27 mouse cellular contexts compared by ENCODE assay signal in the genomic region with DNA sequence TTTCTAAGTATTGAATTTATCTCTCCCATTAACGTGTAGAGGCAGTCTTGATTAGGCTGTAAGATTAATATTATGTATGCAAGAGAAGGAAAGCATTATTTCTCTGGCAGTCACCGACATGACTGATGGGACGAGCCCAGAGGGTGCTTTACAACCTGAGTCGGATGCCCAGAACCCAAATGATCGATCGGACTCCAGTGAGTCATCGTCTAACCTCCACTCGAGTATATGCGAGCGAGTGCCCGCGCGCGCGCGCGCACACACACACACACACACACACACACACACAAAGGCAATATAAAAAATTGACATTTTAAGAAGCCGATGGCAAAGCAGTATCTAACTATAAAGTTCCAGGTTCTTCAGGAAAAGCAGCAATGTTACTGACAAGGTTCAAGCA. TPM values are rescaled to one million over a fixed set of nuclear protein-coding genes. Genes with fewer than 3 reads are reported as not detected.
A peak's percentile ranks its signal among the peaks of the same experiment; 100 is the strongest.
DNase-seq lines count a peak whose midpoint lies in the region; ATAC-seq and TF ChIP-seq lines count a peak whose summit lies in the region.
"Had no signal": no experiment of that assay in that cellular context is flagged by ENCODE, and none has a peak within 500 bp of the region (broad histone marks: within the 10 kb centered on the region; RNA-seq: fewer than 3 reads in every experiment).

No protein-coding gene starts in this region.

- DNase-seq in heart, embryonic 10.5 days (ENCODE audit: low spot score), result no peak
- no peak for DNase-seq in heart, adult 18-20 months
- peak; percentile 13 for DNase-seq in embryonic facial prominence, embryonic 10.5 days (ENCODE audit: low spot score)
- no peak for DNase-seq in hindbrain, postnatal 0 days (ENCODE audit: low spot score)
- DNase-seq in frontal cortex, postnatal 25 days (ENCODE audit: low spot score in 2 of 2), result no peak
- DNase-seq in gastrocnemius, postnatal 36 days, result no peak
- DNase-seq in left cerebral cortex, adult 9 months (ENCODE audit: low spot score in 2 of 2), result no peak
- DNase-seq: adrenal gland, postnatal 10 days; B cell, adult 2 months; cerebellum, adult 11 months; cerebellum, postnatal 36 days; gastrocnemius, adult 2 months; heart, adult 2 months; heart, postnatal 10 days; kidney, adult 8-10 months; kidney, postnatal 36 days; lung, adult 18-20 months; thymus, postnatal 25 days had no signal

- peaks cover 46% of the 10 kb centered on the region for H3K4me1 ChIP-seq in heart, embryonic 10.5 days
- no peaks in the 10 kb centered on the region for H3K4me1 ChIP-seq in ES-Bruce4 (ENCODE audit: control insufficient read depth, insufficient read depth, low read length)
- peaks cover 18% of the 10 kb centered on the region for H3K4me1 ChIP-seq in embryonic facial prominence, embryonic 10.5 days
- H3K4me1 ChIP-seq in hindbrain, postnatal 0 days (ENCODE audit: insufficient read depth, low read length), result no peaks in the 10 kb centered on the region

- no peak for TF ChIP-seq CTCF in ES-Bruce4 (IDR thresholded peaks at IDR 0.05; ENCODE audit: low read depth, low read length)
- TF ChIP-seq CTCF in hindbrain, postnatal 0 days (IDR thresholded peaks at IDR 0.05; ENCODE audit: low read depth), result no peak

- intact Hi-C loops in gastrocnemius, postnatal 36 days (cut with DNase I), result no loop called here

- no peak for TF ChIP-seq POLR2A in ES-Bruce4 (IDR thresholded peaks at IDR 0.05; ENCODE audit: insufficient read depth, low read length)

- 0 out of 2 replicates have a peak overlapping the region, but pooled peaks have one; percentile 10 for H3K4me2 ChIP-seq in hindbrain, postnatal 0 days (ENCODE audit: low read depth, low read length)

- 8% methylated on average over 18 of the region's 18 CpGs for WGBS in heart, embryonic 10.5 days
- WGBS in embryonic facial prominence, embryonic 10.5 days, result 21% methylated on average over 18 of the region's 18 CpGs
- 27% methylated on average over 18 of the region's 18 CpGs for WGBS in hindbrain, postnatal 0 days

- 0 out of 2 replicates have a peak overlapping the region, but pooled peaks have one; percentile 12 for H3K4me3 ChIP-seq in heart, embryonic 10.5 days
- peak overlapping the region; percentile 87 for H3K4me3 ChIP-seq in ES-Bruce4 (ENCODE audit: low read depth, low read length)
- no peak overlapping the region for H3K4me3 ChIP-seq in embryonic facial prominence, embryonic 10.5 days
- H3K4me3 ChIP-seq in hindbrain, postnatal 0 days (ENCODE audit: low read length), result no peak overlapping the region
- H3K4me3 ChIP-seq: gastrocnemius, adult 2 months; heart, adult 2 months; midbrain, embryonic 10.5 days had no signal

- no peak overlapping the region for H3K27ac ChIP-seq in heart, embryonic 10.5 days
- peak overlapping the region; percentile 97 for H3K27ac ChIP-seq in ES-Bruce4 (ENCODE audit: insufficient read depth, low read length)
- H3K27ac ChIP-seq in embryonic facial prominence, embryonic 10.5 days (replicated peaks), result no peak overlapping the region
- H3K27ac ChIP-seq in hindbrain, postnatal 0 days, result no peak overlapping the region
- H3K27ac ChIP-seq: gastrocnemius, adult 2 months; heart, adult 2 months; midbrain, embryonic 10.5 days had no signal

- H3K27me3 ChIP-seq in heart, embryonic 10.5 days (ENCODE audit: insufficient read depth, poor library complexity, severe bottlenecking), result peaks cover 33% of the 10 kb centered on the region
- H3K27me3 ChIP-seq in ES-Bruce4 (ENCODE audit: control insufficient read depth, insufficient read depth, low read length, poor library complexity, severe bottlenecking), result no peaks in the 10 kb centered on the region
- H3K27me3 ChIP-seq in embryonic facial prominence, embryonic 10.5 days (replicated peaks; ENCODE audit: low read depth, poor library complexity, severe bottlenecking), result peaks cover 70% of the 10 kb centered on the region
- H3K27me3 ChIP-seq in hindbrain, postnatal 0 days (ENCODE audit: insufficient read depth, low read length), result no peaks in the 10 kb centered on the region

- TF ChIP-seq EP300 in ES-Bruce4 (IDR thresholded peaks at IDR 0.05; ENCODE audit: insufficient read depth, low read depth, low read length), result no peak

- ATAC-seq in hindbrain, postnatal 0 days, result no peak
- ATAC-seq: inflammation-experienced regulatory T-cells, adult 6 months had no signal

- H3K9ac ChIP-seq in ES-Bruce4 (ENCODE audit: low read depth, poor library complexity, severe bottlenecking), result peak overlapping the region; percentile 76
- H3K9ac ChIP-seq in hindbrain, postnatal 0 days (replicated peaks; ENCODE audit: low read length), result no peak overlapping the region

- no peaks in the 10 kb centered on the region for H3K36me3 ChIP-seq in heart, embryonic 10.5 days
- H3K36me3 ChIP-seq in ES-Bruce4 (ENCODE audit: control insufficient read depth, insufficient read depth, low read length, poor library complexity, severe bottlenecking), result peaks cover 31% of the 10 kb centered on the region
- H3K36me3 ChIP-seq in embryonic facial prominence, embryonic 10.5 days (replicated peaks), result no peaks in the 10 kb centered on the region
- H3K36me3 ChIP-seq in hindbrain, postnatal 0 days (ENCODE audit: insufficient read depth, low read length), result no peaks in the 10 kb centered on the region
- H3K36me3 ChIP-seq: G1E; midbrain, embryonic 10.5 days had no signal

- H3K9me3 ChIP-seq in heart, embryonic 10.5 days, result no peaks in the 10 kb centered on the region
- no peaks in the 10 kb centered on the region for H3K9me3 ChIP-seq in ES-Bruce4 (replicated peaks; ENCODE audit: control insufficient read depth, insufficient read depth, low read length, poor library complexity, severe bottlenecking)
- no peaks in the 10 kb centered on the region for H3K9me3 ChIP-seq in embryonic facial prominence, embryonic 10.5 days
- H3K9me3 ChIP-seq in hindbrain, postnatal 0 days (ENCODE audit: low read length), result no peaks in the 10 kb centered on the region
- H3K9me3 ChIP-seq: G1E; midbrain, embryonic 10.5 days had no signal

RNA-seq across cellular contexts. Expression of gene Tdgf1, which starts 0.6 kb away (rescaled TPM):
- 0.51 and 1.3 TPM in 2 replicates for polyA plus RNA-seq in heart, embryonic 10.5 days (2016; fragmentation: Nextera tagmentation; extraction: Ambion mirVana)
- total RNA-seq in heart, adult 18-20 months (2021), result not detected
- 462 and 483 TPM in 2 replicates for polyA plus RNA-seq in ES-Bruce4 (2011; ENCODE audit: insufficient read depth, insufficient read length, low read depth, missing spikeins)
- not detected in 2 replicates for polyA plus RNA-seq in embryonic facial prominence, embryonic 10.5 days (2016; fragmentation: Nextera tagmentation; extraction: Ambion mirVana)
- total RNA-seq in hindbrain, postnatal 0 days (2014; rRNA removed), result 1.5 TPM in 1 of 2 replicates, not detected in the other
- polyA plus RNA-seq in hindbrain, postnatal 0 days (2015; fragmentation: Nextera tagmentation; extraction: Ambion mirVana), result 0.66 and 0.87 TPM in 2 replicates
- total RNA-seq in gastrocnemius, postnatal 36 days (2021), result not detected
- total RNA-seq: adrenal gland, postnatal 10 days; gastrocnemius, adult 2 months; heart, adult 2 months; heart, postnatal 10 days; layer of hippocampus, postnatal 10 days; liver, adult 2 months had no signal
- polyA plus RNA-seq: brain, embryonic 14.5 days; forebrain, embryonic 11.5 days; G1E; heart, adult 2 months; liver, adult 2 months had no signal

RNA-seq across cellular contexts. Expression of gene Lrrc2, which starts 6.0 kb away (rescaled TPM):
- 0.68 and 1.3 TPM in 2 replicates for polyA plus RNA-seq in heart, embryonic 10.5 days (2016; fragmentation: Nextera tagmentation; extraction: Ambion mirVana)
- total RNA-seq in heart, adult 18-20 months (2021), result 100 to 1,000 TPM; 239 to 298 TPM
- 5.8 and 11.9 TPM in 2 replicates for polyA plus RNA-seq in ES-Bruce4 (2011; ENCODE audit: insufficient read depth, insufficient read length, low read depth, missing spikeins)
- 0.14 and 0.15 TPM in 2 replicates for polyA plus RNA-seq in embryonic facial prominence, embryonic 10.5 days (2016; fragmentation: Nextera tagmentation; extraction: Ambion mirVana)
- total RNA-seq in hindbrain, postnatal 0 days (2014; rRNA removed), result 0.78 and 8.3 TPM in 2 replicates
- 1.3 and 2.6 TPM in 2 replicates for polyA plus RNA-seq in hindbrain, postnatal 0 days (2015; fragmentation: Nextera tagmentation; extraction: Ambion mirVana)
- total RNA-seq in gastrocnemius, postnatal 36 days (2021), result 10 to 100 TPM; 45.8 to 73.6 TPM
- polyA plus RNA-seq: G1E; liver, adult 2 months had no signal

RNA-seq across cellular contexts. Expression of gene Fam240a, which starts 28.7 kb away (rescaled TPM):
- polyA plus RNA-seq in heart, embryonic 10.5 days (2016; fragmentation: Nextera tagmentation; extraction: Ambion mirVana), result not detected in 2 replicates
- not detected for total RNA-seq in heart, adult 18-20 months (2021)
- polyA plus RNA-seq in ES-Bruce4 (2011; ENCODE audit: insufficient read depth, insufficient read length, low read depth, missing spikeins), result not detected in 2 replicates
- polyA plus RNA-seq in embryonic facial prominence, embryonic 10.5 days (2016; fragmentation: Nextera tagmentation; extraction: Ambion mirVana), result not detected in 2 replicates
- total RNA-seq in hindbrain, postnatal 0 days (2014; rRNA removed), result not detected in 2 replicates
- not detected in 2 replicates for polyA plus RNA-seq in hindbrain, postnatal 0 days (2015; fragmentation: Nextera tagmentation; extraction: Ambion mirVana)
- 1 to 10 TPM in 1 of 2 experiments, not detected in 1; 1.2 TPM for total RNA-seq in gastrocnemius, postnatal 36 days (2021)
- total RNA-seq: adrenal gland, postnatal 10 days; G1E; heart, adult 2 months; heart, postnatal 10 days; layer of hippocampus, postnatal 10 days; left cerebral cortex, postnatal 10 days; liver, adult 2 months had no signal
- polyA plus RNA-seq: brain, embryonic 14.5 days; forebrain, embryonic 11.5 days; G1E; heart, adult 2 months; inflammation-experienced regulatory T-cells, adult 6 months; liver, adult 2 months; midbrain, embryonic 10.5 days had no signal

RNA-seq across cellular contexts. Expression of gene Rtp3, which starts 45.0 kb away (rescaled TPM):
- polyA plus RNA-seq in heart, embryonic 10.5 days (2016; fragmentation: Nextera tagmentation; extraction: Ambion mirVana), result 0.15 TPM in 1 of 2 replicates, not detected in the other
- 1 to 10 TPM; 2.9 to 3.8 TPM for total RNA-seq in heart, adult 18-20 months (2021)
- not detected in 2 replicates for polyA plus RNA-seq in ES-Bruce4 (2011; ENCODE audit: insufficient read depth, insufficient read length, low read depth, missing spikeins)
- polyA plus RNA-seq in embryonic facial prominence, embryonic 10.5 days (2016; fragmentation: Nextera tagmentation; extraction: Ambion mirVana), result 0.11 and 0.40 TPM in 2 replicates
- 1.4 TPM in 1 of 2 replicates, not detected in the other for total RNA-seq in hindbrain, postnatal 0 days (2014; rRNA removed)
- polyA plus RNA-seq in hindbrain, postnatal 0 days (2015; fragmentation: Nextera tagmentation; extraction: Ambion mirVana), result not detected in 2 replicates
- 1 to 10 TPM in 1 of 2 experiments, under 1 TPM in 1; 0.54 to 1.3 TPM for total RNA-seq in gastrocnemius, postnatal 36 days (2021)
- polyA plus RNA-seq: forebrain, embryonic 11.5 days; G1E; inflammation-experienced regulatory T-cells, adult 6 months; midbrain, embryonic 10.5 days had no signal

Comparison
In these comparisons a context has a peak if more than half of its experiments do, and no peak if none do; other contexts are left out.
1. H3K4me3 ChIP-seq: peak in heart, embryonic 10.5 days (single experiment) and ES-Bruce4 (single experiment); none in embryonic facial prominence, embryonic 10.5 days (single experiment) and hindbrain, postnatal 0 days (single experiment).
2. RNA of gene Tdgf1, which starts 0.6 kb away (polyA plus RNA-seq): 462 to 483 TPM in ES-Bruce4; 0.51 to 1.3 TPM in heart, embryonic 10.5 days, 0.66 to 0.87 TPM in hindbrain, postnatal 0 days and not detected in embryonic facial prominence, embryonic 10.5 days; every median in the first group is over 100 times any median in the second.